Mouse (Mus musculus): ENCODE data around the gene Slc50a1.
A peak's percentile ranks its signal among the peaks of the same experiment; 100 is the strongest.

DNA sequence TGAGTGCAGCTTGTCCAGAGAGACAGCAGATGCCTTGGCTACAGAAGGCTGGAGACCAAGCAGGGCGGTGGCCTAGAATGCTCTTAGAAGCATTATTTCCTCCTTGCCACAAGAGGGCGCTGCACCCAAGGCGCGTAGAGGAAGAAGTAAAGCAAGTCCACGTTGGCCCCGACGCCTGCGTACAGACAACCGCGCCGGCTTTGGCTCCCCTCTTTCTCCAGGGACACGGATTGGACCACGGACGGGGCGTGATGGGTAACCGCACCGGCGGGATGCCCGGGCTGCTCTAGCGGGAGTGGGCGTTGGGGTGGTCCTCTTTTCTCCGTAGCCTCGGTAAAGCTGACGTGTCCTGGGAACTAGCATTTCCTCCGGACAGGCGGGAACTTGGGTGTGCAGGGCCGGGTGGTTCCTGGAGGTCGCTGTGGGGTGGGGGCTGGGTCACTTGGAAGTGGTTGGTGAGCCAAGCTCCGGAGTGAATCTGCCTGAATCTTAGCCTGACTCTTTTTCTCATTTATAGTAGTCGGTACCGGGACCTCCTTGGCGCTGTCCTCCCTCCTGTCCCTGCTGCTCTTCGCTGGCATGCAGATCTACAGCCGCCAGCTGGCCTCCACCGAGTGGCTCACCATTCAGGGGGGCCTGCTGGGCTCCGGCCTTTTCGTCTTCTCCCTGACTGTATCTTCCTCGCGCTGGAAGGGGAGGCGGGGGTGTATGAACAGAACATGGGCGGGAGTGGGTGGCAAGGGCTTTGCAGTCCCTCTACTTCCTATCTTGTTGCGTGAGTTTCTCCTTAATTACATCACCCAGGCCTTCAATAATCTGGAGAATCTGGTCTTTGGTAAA lies 23.9 kb downstream of the Slc50a1 start, which contains the start of gene Trim46:
- peak; percentile 91; the same call in 1 of the 2 replicates for TF ChIP-seq CTCF (IDR thresholded peaks at IDR 0.05; ENCODE audit: borderline replicate concordance, insufficient read depth, low read length)
- peak; percentile 63 for TF ChIP-seq POLR2A (IDR thresholded peaks at IDR 0.05; ENCODE audit: low read depth, low read length)
